Mouse (Mus musculus) lung, postnatal 0 days (tissue): ENCODE measurements around the gene Dcun1d4. TPM values are rescaled to one million over a fixed set of nuclear protein-coding genes. Genes with fewer than 3 reads are reported as not detected.

ENCODE experiments used
- ATAC-seq: fragments of 200-750 bp; cut with Nextera tagmentation; 2 replicates; pipeline ENCODE4 v1.8.0; 2017; ENCODE audit warnings: moderate library complexity
- DNase-seq: peaks from one replicate; pipeline ENCODE4 v3.0.0-alpha.2; 2016; ENCODE audit warnings: low spot score
- H3K27ac ChIP-seq: fragments of 300-500 bp; sonication (generic); 2 replicates; pipeline ENCODE4 v1.5.1; 2014; ENCODE audit warnings: antibody characterized with exemption, mild to moderate bottlenecking, low read length, mixed read lengths
- H3K27me3 ChIP-seq: fragments of 300-500 bp; sonication (generic); replicated peaks from 2 replicates; pipeline ENCODE4 v1.6.1; 2014; ENCODE audit warnings: low read length, mixed read lengths; ENCODE audit not compliant: insufficient read depth
- H3K36me3 ChIP-seq: fragments of 300-500 bp; sonication (generic); 2 replicates; pipeline ENCODE4 v1.6.1; 2014; ENCODE audit warnings: low read length, mixed read lengths; ENCODE audit not compliant: insufficient read depth
- H3K4me1 ChIP-seq: fragments of 300-500 bp; sonication (generic); 2 replicates; pipeline ENCODE4 v1.6.1; 2014; ENCODE audit warnings: antibody characterized with exemption, low read depth, low read length, mixed read lengths; ENCODE audit not compliant: insufficient read depth
- H3K4me2 ChIP-seq: fragments of 300-500 bp; sonication (generic); replicated peaks from 2 replicates; pipeline ENCODE4 v1.6.1; 2014; ENCODE audit warnings: low read depth, mild to moderate bottlenecking, low read length, moderate library complexity, mixed read lengths
- H3K4me3 ChIP-seq: fragments of 300-500 bp; sonication (generic); 2 replicates; pipeline ENCODE4 v1.5.1; 2014; ENCODE audit warnings: low read depth, low read length
- H3K9ac ChIP-seq: fragments of 300-500 bp; sonication (generic); replicated peaks from 2 replicates; pipeline ENCODE4 v1.6.1; 2014; ENCODE audit warnings: low read depth, mild to moderate bottlenecking
- H3K9me3 ChIP-seq: fragments of 300-500 bp; sonication (generic); 2 replicates; pipeline ENCODE4 v1.6.1; 2016; ENCODE audit warnings: low read length, mixed read lengths
- CTCF ChIP-seq: IDR thresholded peaks from 2 replicates; pipeline ENCODE4 v1.5.1; 2016; ENCODE audit warnings: antibody characterized with exemption, mild to moderate bottlenecking
- EP300 ChIP-seq: IDR thresholded peaks from 2 replicates; pipeline ENCODE4 v1.6.1; 2016; ENCODE audit warnings: antibody characterized with exemption, mild to moderate bottlenecking, control low read depth
- WGBS: fragments of 180-500 bp; shearing (Covaris S2); extraction: QIAGEN DNeasy Blood & Tissue Kit; methylation state at CpG from one replicate; pipeline ENCODE4 v1.1.7; 2014; 5-methylcytosine and 5-hydroxymethylcytosine counted together
- polyA plus RNA-seq: library from polyadenylated mRNA; unstranded; fragments of >200 nt; fragmentation: Nextera tagmentation; extraction: Ambion mirVana; gene quantifications from 2 replicates; pipeline ENCODE4 v1.2.1, GENCODE M21; 2015

The Dcun1d4 gene
- polyA plus RNA-seq, 1 experiment from 2014 or later: 14.7 TPM

GRCm38 (mm10) chr5:73520787-73521186 is 40.0 kb downstream of the Dcun1d4 start:
- H3K4me2 ChIP-seq: no peak overlapping the region
- no peaks in the 10 kb centered on the region for H3K9me3 ChIP-seq
- H3K27me3 ChIP-seq: no peaks in the 10 kb centered on the region
- DNase-seq: no peak
- H3K9ac ChIP-seq: no peak overlapping the region
- ATAC-seq: no peak
- H3K4me1 ChIP-seq: no peaks in the 10 kb centered on the region
- H3K36me3 ChIP-seq: peaks cover 6% of the 10 kb centered on the region; the same call in 1 of the 2 replicates
- WGBS: 78% methylated on average over 4 of the region's 4 CpGs
- no peak overlapping the region for H3K27ac ChIP-seq
- no peak overlapping the region for H3K4me3 ChIP-seq
- no peak for TF ChIP-seq EP300
- TF ChIP-seq CTCF: no peak

GRCm38 (mm10) chr5:73523227-73523626 is 42.4 kb downstream of the Dcun1d4 start:
- ATAC-seq: no peak
- H3K9me3 ChIP-seq: no peaks in the 10 kb centered on the region
- 64% methylated on average over 10 of the region's 10 CpGs for WGBS
- H3K4me2 ChIP-seq: no peak overlapping the region
- peaks cover 9% of the 10 kb centered on the region; the same call in 1 of the 2 replicates for H3K36me3 ChIP-seq
- no peaks in the 10 kb centered on the region for H3K4me1 ChIP-seq
- H3K27ac ChIP-seq: no peak overlapping the region
- H3K27me3 ChIP-seq: no peaks in the 10 kb centered on the region
- no peak for TF ChIP-seq CTCF
- TF ChIP-seq EP300: no peak
- H3K9ac ChIP-seq: no peak overlapping the region
- no peak for DNase-seq
- no peak overlapping the region for H3K4me3 ChIP-seq

GRCm38 (mm10) chr5:73524300-73525000 is 43.6 kb downstream of the Dcun1d4 start:
- no peaks in the 10 kb centered on the region for H3K4me1 ChIP-seq
- 53% methylated on average over 4 of the region's 4 CpGs for WGBS
- TF ChIP-seq EP300: no peak
- H3K4me3 ChIP-seq: no peak overlapping the region
- DNase-seq (no peak), ATAC-seq (no peak)
- H3K27me3 ChIP-seq: no peaks in the 10 kb centered on the region
- H3K27ac ChIP-seq: no peak overlapping the region
- H3K4me2 ChIP-seq: no peak overlapping the region
- H3K36me3 ChIP-seq: peaks cover 9% of the 10 kb centered on the region; the same call in 1 of the 2 replicates
- H3K9ac ChIP-seq: no peak overlapping the region
- no peaks in the 10 kb centered on the region for H3K9me3 ChIP-seq

DNA sequence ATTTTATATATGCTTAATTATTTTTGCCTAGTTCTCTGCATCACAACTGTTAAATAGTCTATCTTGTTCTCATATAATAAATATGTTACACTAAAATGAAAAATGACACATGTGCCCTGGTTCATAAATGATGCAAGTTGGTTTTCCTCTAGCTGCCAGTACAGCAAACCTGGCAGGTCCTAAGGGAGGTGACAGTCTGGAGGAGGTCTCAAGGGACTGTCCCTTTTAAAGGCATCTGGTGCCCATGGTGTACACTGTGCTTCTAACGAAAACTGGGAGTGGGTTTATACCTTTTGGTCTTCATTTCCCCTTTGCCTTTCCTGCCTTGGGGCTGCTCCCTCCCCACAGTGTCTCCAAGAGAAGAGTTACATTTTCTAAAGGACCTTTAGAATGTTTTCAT is 51.4 kb downstream of the Dcun1d4 start:
- H3K9me3 ChIP-seq: no peaks in the 10 kb centered on the region
- DNase-seq (no peak), ATAC-seq (no peak)
- H3K36me3 ChIP-seq: 0 out of 2 replicates have a peak, but pooled peaks cover 5% of the 10 kb centered on the region
- TF ChIP-seq EP300 (no peak), CTCF (no peak)
- no peak overlapping the region for H3K27ac ChIP-seq
- 96% methylated on average over 1 of the region's 1 CpGs for WGBS
- H3K4me3 ChIP-seq: no peak overlapping the region
- no peak overlapping the region for H3K9ac ChIP-seq
- H3K27me3 ChIP-seq: no peaks in the 10 kb centered on the region
- H3K4me2 ChIP-seq: no peak overlapping the region
- H3K4me1 ChIP-seq: no peaks in the 10 kb centered on the region

GRCm38 (mm10) chr5:73532879-73533278 is 52.1 kb downstream of the Dcun1d4 start:
- Histone ChIP-seq H3K4me1 (no peaks in the 10 kb centered on the region), H3K9me3 (no peaks in the 10 kb centered on the region), H3K4me2 (no peak overlapping the region), H3K9ac (no peak overlapping the region), H3K27ac (no peak overlapping the region), H3K36me3 (0 out of 2 replicates have a peak, but pooled peaks cover 5% of the 10 kb centered on the region), H3K4me3 (no peak overlapping the region), H3K27me3 (no peaks in the 10 kb centered on the region)
- no peak for DNase-seq
- no peak for TF ChIP-seq EP300
- TF ChIP-seq CTCF: no peak
- ATAC-seq: no peak
- whole genome bisulfite sequencing: 76% methylated on average over 9 of the region's 9 CpGs

GRCm38 (mm10) chr5:73537669-73538068 is 56.9 kb downstream of the Dcun1d4 start:
- WGBS: 91% methylated on average over 12 of the region's 12 CpGs
- H3K9me3 ChIP-seq: no peaks in the 10 kb centered on the region
- 0 out of 2 replicates have a peak, but pooled peaks cover 5% of the 10 kb centered on the region for H3K36me3 ChIP-seq
- no peak for TF ChIP-seq EP300
- no peak for TF ChIP-seq CTCF
- H3K4me2 ChIP-seq: no peak overlapping the region
- no peak overlapping the region for H3K9ac ChIP-seq
- H3K27me3 ChIP-seq: no peaks in the 10 kb centered on the region
- no peak overlapping the region for H3K4me3 ChIP-seq
- no peak for DNase-seq
- no peak for ATAC-seq
- H3K4me1 ChIP-seq: no peaks in the 10 kb centered on the region
- H3K27ac ChIP-seq: no peak overlapping the region
